Mouse (Mus musculus): Measurements from ENCODE around the gene Ube4a.

DNA sequence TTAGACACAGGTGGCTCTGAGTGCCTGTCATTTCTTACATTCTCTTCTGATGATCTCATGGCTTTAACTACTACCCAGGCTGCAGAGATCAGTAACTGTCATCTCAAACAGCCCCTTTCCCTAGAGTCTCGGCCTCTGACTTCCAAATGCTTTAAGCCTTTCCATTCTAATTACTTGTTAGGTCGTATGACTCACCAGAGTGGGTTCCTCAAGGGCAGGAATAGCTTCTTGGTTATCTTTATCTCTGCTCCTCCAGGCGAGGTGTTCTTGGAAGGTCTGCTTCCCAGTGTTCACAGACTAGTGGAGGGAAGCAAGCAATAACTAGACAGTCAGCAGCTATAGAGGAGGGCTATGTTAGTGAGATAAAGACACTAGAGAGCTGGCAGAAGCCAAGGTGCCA lies 72.7 kb downstream of the Ube4a start:
- TF ChIP-seq CTCF (IDR thresholded peaks at IDR 0.05; ENCODE audit: control insufficient read depth, insufficient read depth, insufficient replicate concordance, low read depth, low read length) (no peak), POLR2A (IDR thresholded peaks at IDR 0.05; ENCODE audit: control insufficient read depth, low read depth, low read length) (no peak)

Measured in testis, adult 2 months (tissue).